Mouse (Mus musculus) brain, embryonic 14.5 days (tissue): ENCODE results near the gene Dlg1. TPM values are rescaled to one million over a fixed set of nuclear protein-coding genes. Genes with fewer than 3 reads are reported as not detected.
A peak's percentile ranks its signal among the peaks of the same experiment; 100 is the strongest.

Experiments
- DNase-seq: peaks from one replicate; pipeline ENCODE4 v3.0.0-alpha.2; 2011; ENCODE audit warnings: low read depth
- CTCF ChIP-seq: fragments of 200-500 bp; IDR thresholded peaks from 2 replicates; pipeline ENCODE4 v1.5.1; 2012; ENCODE audit warnings: inconsistent platforms, mild to moderate bottlenecking, moderate library complexity, borderline replicate concordance; ENCODE audit not compliant: insufficient read depth, insufficient read length; ENCODE audit errors: extremely low read depth
- POLR2A ChIP-seq: fragments of 200-500 bp; IDR thresholded peaks from 2 replicates; pipeline ENCODE4 v1.6.1; 2012; ENCODE audit warnings: mild to moderate bottlenecking, inconsistent platforms, borderline replicate concordance; ENCODE audit not compliant: poor library complexity, insufficient read depth, insufficient read length, severe bottlenecking; ENCODE audit errors: extremely low read depth
- polyA plus RNA-seq: library from polyadenylated mRNA; depleted of rRNA; stranded (reverse); fragments of >200 nt; gene quantifications from 2 replicates; pipeline ENCODE4 v1.2.3, GENCODE M21; 2012; rRNA removed

Gene Dlg1
- polyA plus RNA-seq, 1 experiment, result 30.8 TPM

DNA sequence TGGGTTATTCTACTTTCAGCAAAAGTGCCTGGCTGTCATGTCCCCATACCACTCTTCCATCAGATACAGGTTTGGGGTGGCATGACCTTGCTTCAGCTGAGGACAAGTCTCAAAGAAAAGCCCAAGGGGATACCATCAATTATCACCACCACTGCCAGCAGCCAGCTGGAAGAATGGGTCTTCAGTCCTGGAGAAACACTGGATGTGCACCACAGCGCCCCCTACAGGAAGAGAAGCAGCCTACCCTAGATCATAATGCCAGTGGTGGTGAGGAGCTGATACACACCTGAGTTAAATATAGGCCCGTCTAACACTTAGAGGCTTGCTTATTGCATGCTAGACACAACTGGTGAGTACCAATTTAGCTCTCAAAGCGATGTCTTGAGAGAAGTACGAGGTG lies 242.1 kb downstream of the Dlg1 start:
- TF ChIP-seq CTCF (peak; percentile 28; the same call in 1 of the 2 replicates), POLR2A (no peak)

DNA sequence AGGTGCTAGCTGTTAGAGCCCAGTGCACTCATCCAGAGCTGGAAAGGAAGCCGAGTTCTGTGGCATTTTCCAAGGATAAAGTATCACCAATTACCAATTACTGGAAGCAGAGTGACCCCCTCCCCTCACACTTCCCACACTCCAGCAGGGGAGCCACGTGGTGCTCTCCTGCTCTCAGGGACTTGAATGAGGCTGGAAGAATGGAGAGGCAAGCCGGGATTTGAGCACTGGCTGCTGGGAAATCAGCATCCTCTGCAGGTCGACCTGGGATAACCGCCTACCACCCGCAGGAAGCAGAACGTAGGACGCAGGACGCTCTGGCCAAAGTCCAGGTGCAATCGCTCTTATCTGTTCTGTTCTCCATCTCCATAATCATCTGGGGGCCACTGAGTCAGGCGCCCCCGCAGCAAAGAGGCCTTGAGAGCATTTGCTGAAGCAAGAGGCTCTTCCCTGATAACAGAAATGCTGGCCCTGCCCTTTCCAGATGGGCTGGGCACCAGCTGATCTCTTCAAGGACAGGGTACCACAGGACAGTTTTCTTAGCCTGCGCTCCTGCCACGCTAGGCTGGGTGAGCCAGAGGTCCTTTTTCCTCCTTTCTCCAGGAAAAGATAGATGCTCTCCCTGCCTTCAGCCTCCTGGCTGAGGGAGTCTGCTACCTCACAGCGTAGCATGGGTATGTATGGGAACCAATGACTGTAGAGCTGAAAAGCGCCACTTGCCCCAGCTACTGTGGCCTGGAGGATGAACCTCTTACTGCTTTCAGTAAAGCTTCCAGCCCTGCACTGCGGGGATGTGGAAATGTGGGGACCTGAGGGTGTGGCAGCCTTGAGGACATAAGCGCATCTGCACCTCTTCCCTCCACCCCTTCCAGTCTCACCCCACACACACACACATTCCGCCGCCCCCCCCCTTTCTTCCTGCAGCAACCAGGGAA lies 242.9 kb downstream of the Dlg1 start:
- peak; percentile 52 for DNase-seq

More for the DNA sequence above, 242.1 kb downstream of the Dlg1 start:
- DNase-seq, result no peak

DNA sequence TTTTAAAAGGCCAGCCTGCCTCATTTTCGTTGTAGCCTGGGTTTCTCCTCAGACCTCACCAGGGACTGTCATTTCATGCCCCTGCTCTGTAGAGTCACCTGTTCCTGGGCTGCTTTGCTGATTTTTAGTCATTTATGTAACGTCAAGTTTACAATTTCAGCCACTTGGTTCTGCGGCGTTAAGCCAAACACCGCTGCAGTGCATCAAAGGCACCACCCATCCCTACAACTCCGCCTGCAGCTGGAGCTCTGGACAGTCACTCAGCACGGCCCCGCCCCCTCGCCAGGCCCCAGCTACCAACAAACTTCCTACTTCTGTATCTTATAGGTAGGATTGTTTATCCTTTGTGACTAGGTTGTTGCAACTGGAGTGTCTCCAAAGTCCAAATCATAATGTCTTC lies 243.7 kb downstream of the Dlg1 start:
- TF ChIP-seq CTCF (no peak), POLR2A (no peak)
- peak; percentile 38 for DNase-seq

More for the DNA sequence above, 242.9 kb downstream of the Dlg1 start:
- no peak for TF ChIP-seq POLR2A
- TF ChIP-seq CTCF, result no peak

DNA sequence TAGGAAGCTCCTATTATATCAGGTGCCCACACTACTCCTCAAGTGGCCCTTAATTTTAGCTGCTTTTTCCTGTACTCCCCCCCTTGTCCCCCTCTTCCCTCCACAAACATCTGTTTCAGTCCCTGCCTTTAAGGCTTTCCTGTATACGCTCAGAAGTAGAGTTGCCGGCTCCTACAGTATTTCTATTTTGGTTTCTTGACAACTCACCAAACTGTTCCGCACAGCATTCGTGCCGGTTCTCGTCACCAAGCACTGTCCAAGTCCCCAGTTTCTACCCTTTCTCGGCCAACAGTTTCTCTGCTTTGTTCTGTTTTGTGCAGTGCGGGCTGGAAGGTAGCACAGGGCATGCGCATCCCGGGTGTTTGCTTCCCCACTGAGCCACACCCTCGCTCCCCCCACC lies 245.7 kb downstream of the Dlg1 start:
- TF ChIP-seq CTCF (no peak), POLR2A (no peak)
- DNase-seq, result no peak

DNA sequence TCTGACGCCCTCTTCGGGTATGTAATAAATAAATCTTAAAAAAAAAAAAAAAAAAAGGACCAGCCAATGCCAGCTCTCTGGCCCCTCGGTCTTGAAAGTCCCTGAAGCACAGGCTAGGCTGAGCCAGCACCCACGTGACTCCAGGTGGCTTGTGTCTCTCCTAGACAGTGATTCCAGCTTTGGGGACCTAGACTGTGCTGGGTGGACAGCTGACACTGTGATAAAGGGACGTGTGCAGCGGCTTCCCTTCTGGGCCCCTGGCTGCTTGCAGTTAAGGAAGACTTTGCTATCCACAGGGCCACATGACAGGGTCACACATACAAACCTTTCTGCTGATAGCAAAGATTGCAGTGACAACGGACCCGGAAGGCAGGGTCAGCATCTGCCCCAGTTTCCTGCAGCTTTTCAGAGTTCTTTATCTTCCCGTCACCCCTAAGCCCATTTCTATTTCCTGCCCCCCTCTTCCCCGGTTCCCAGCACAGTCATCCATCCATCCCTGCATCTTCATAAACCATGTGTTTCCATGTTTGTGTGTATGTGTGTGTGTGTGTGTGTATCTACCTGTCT lies 247.1 kb downstream of the Dlg1 start:
- DNase-seq, result no peak
- TF ChIP-seq CTCF, result no peak
- TF ChIP-seq POLR2A, result no peak

DNA sequence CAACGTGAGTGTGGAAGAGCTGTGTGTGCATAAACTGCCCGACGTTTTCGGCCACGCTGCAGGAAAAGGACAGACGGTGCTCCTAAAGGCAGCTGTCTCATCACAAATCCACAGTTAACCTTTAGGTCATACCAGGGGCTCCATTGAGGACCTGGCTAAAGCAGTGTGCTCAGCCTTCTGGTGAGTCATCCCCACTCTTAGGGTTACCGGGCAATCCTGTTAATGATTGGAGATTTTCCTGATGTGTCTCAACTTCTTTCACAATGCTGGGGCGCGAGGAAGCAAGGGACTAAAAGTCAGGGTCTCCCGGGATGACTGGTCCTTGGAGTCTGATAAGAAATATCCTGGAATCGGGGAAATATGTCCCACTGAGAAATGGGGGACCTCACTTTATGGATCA lies 254.5 kb downstream of the Dlg1 start:
- no peak for DNase-seq
- TF ChIP-seq CTCF (no peak), POLR2A (no peak)

DNA sequence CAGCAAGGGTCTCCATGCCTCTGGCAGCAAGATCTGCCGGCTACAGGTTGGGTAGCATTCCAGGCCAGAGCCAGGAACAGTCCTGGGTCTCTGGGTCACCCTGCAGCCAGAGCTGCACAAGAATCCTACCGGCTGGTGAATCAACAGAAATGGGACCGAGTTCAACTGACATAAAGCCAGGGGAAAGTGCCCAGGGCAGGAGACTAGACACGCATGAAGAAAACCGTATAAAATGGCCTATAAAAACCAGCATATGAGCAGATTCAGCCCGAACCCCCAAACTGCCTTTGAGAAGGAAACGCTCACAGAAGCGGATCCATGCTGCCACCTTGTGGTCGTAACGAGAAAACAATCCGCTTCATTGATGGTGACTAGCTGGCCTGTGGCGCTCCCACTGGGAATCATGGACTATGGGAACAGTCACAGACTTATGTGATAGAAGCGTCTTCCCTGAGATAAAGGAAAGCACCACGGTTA lies 255.0 kb downstream of the Dlg1 start:
- peak; percentile 93 for DNase-seq
- peak; percentile 98 for TF ChIP-seq CTCF
- TF ChIP-seq POLR2A, result no peak

DNA sequence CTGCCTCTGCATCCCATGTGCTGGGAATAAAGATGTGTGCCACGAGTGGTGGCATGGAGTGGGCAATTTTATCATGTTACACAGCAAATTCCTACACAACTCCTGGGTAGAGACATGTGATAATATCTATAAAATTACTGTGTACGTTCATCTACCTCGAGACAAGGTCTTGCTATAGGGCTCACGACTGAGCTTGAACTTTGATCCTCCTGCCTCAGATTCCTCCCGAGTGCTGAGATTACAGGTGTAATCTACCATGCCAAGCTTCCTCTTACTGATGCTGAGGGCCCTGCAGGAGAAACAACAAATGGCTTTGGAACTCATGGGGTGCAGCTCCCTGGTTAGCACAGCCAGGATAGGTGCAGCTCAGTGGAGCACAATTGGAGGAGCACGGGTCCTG lies 261.1 kb downstream of the Dlg1 start:
- DNase-seq, result no peak
- no peak for TF ChIP-seq POLR2A
- no peak for TF ChIP-seq CTCF

Other genes starting within 250 kb of the Dlg1 start
- gene Bdh1, start 241.2 kb upstream of the Dlg1 start, polyA plus RNA-seq, result 142 and 148 TPM in 2 replicates
- 0.15 and 0.16 TPM in 2 replicates for gene Meltf, start 215.4 kb downstream of the Dlg1 start, polyA plus RNA-seq